Mouse (Mus musculus) E14TG2a.4 (cell line): ENCODE data around the gene Itprid1.
A peak's percentile ranks its signal among the peaks of the same experiment; 100 is the strongest.

ENCODE experiments used
- H3K27me3 ChIP-seq: 2 replicates; pipeline ENCODE4 v1.6.1; 2014; ENCODE audit warnings: low read length, control low read depth; ENCODE audit not compliant: insufficient read depth
- H3K36me3 ChIP-seq: 2 replicates; pipeline ENCODE4 v1.6.1; 2014; ENCODE audit warnings: low read length, control low read depth; ENCODE audit not compliant: insufficient read depth
- H3K4me1 ChIP-seq: replicated peaks from 2 replicates; pipeline ENCODE4 v1.6.1; 2014; ENCODE audit warnings: low read depth, low read length, control low read depth
- H3K4me3 ChIP-seq: replicated peaks from 2 replicates; pipeline ENCODE4 v1.5.1; 2014; ENCODE audit warnings: mild to moderate bottlenecking, low read length
- H3K9me3 ChIP-seq: 2 replicates; pipeline ENCODE4 v1.6.1; 2014; ENCODE audit warnings: low read length, control low read depth
- CTCF ChIP-seq: conservative IDR thresholded peaks from 2 replicates; pipeline ENCODE4 v1.5.1; 2014; ENCODE audit warnings: low read length
- NANOG ChIP-seq: IDR thresholded peaks from 2 replicates; pipeline ENCODE4 v1.6.1; 2014; ENCODE audit warnings: borderline replicate concordance, low read length, mixed read lengths
- POU5F1 ChIP-seq: IDR thresholded peaks from 2 replicates; pipeline ENCODE4 v1.6.1; 2014; ENCODE audit warnings: low read length, borderline replicate concordance

Itprid1 gene

DNA sequence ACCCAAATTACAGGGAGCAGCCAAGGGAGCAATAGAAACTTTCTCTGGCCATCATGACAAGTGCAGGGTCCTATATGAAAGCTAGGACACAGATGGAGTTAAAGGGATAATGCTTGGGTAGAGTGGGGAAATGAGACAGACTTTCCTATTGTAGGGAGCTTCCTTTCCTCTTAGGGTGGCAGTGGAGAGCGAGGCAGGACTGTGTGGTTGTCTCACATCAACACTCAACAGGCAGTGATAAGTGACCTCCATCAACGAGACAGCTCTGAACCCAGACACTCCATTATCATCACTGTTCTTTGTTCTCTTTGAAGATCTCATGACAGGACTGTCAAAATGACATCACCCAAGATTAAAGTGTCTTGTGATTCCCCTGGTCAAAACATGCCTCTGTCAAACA, 182.9 kb downstream of the Itprid1 start:
- Histone ChIP-seq H3K9me3 (no peaks in the 10 kb centered on the region), H3K36me3 (no peaks in the 10 kb centered on the region), H3K4me1 (no peaks in the 10 kb centered on the region), H3K27me3 (no peaks in the 10 kb centered on the region; the same call in 1 of the 2 replicates), H3K4me3 (no peak overlapping the region)
- TF ChIP-seq CTCF (no peak), POU5F1 (no peak), NANOG (no peak)

DNA sequence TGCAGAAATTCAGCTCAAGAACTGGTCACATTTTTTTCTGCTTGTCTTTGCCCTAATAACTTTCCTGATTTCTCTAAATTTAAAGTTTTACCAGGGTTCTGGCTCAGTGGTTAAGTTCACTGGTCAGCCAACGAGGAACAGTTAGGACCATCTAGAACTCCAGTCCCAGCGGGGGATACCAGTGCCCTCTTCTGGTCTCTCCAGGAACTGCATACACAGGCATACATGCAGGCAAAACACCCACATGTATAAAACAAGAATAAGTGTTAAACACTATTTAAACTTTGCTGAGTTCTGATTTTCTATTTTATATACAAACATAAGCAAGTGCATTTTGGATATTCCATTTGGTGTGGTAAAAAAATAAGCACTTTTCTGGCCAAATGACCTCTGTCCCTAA, 188.8 kb downstream of the Itprid1 start:
- Histone ChIP-seq H3K4me1 (no peaks in the 10 kb centered on the region), H3K4me3 (no peak overlapping the region), H3K9me3 (no peaks in the 10 kb centered on the region), H3K27me3 (0 out of 2 replicates have a peak, but pooled peaks cover 3% of the 10 kb centered on the region), H3K36me3 (no peaks in the 10 kb centered on the region)
- TF ChIP-seq CTCF: peak; percentile 68
- no peak for TF ChIP-seq POU5F1
- no peak for TF ChIP-seq NANOG

DNA sequence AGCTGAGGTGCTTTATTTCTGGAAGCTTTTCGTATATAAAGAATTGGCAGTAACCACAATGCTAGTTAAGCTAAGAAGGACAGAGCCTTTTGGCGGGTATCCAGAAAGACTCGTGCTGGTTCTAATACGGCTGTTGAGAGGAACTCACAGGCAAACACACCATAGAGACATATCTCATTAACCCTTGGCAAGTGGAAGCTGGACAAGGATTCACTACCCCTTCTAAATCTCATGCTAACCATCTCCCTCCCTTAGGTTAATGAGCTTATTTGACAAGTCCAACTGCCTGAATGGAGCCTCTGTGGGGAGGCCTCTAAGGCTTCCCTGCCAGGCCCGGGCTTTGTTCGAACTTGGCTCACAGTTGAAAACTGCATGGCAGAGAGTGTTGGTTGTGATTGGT, 190.6 kb downstream of the Itprid1 start:
- TF ChIP-seq CTCF: no peak
- no peak for TF ChIP-seq NANOG
- TF ChIP-seq POU5F1: no peak
- no peaks in the 10 kb centered on the region for H3K4me1 ChIP-seq
- no peaks in the 10 kb centered on the region for H3K9me3 ChIP-seq
- no peaks in the 10 kb centered on the region for H3K36me3 ChIP-seq
- no peak overlapping the region for H3K4me3 ChIP-seq
- 0 out of 2 replicates have a peak, but pooled peaks cover 3% of the 10 kb centered on the region for H3K27me3 ChIP-seq

DNA sequence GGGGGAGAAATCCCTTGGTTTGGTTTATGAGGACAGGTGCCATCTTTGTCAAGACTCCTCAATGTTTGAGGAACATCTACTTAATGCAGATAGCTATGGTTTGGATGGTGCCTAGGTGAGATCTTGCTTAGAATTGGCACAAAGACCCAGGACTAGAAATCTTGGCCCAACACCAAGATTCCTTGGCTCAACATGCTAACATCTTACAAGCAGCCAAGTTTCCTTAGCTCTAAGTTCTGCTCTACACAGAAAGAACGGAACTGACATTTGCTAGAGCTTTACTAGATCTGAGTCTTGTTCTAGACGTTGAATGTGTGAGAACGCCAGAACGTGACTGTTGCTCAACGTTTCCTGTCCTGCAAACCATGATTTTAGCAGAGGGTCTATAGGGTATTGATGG, 191.3 kb downstream of the Itprid1 start:
- H3K4me1 ChIP-seq: no peaks in the 10 kb centered on the region
- TF ChIP-seq CTCF (no peak), POU5F1 (no peak), NANOG (no peak)
- no peaks in the 10 kb centered on the region for H3K9me3 ChIP-seq
- no peaks in the 10 kb centered on the region for H3K36me3 ChIP-seq
- 0 out of 2 replicates have a peak, but pooled peaks cover 3% of the 10 kb centered on the region for H3K27me3 ChIP-seq
- no peak overlapping the region for H3K4me3 ChIP-seq
